Mouse (Mus musculus) myocyte (in vitro differentiated cells): Measurements from ENCODE around the gene Slc19a3. TPM values are rescaled to one million over a fixed set of nuclear protein-coding genes. Genes with fewer than 3 reads are reported as not detected.
A peak's percentile ranks its signal among the peaks of the same experiment; 100 is the strongest.

Experiments
- H3K27me3 ChIP-seq: one replicate; pipeline ENCODE4 v1.6.1; 2011; ENCODE audit not compliant: control insufficient read depth, insufficient read depth, insufficient read length
- H3K36me3 ChIP-seq: one replicate; pipeline ENCODE4 v1.6.1; 2011; ENCODE audit not compliant: control insufficient read depth, insufficient read depth
- H3K4me2 ChIP-seq: one replicate; pipeline ENCODE4 v1.6.1; 2011; ENCODE audit warnings: low read depth, control low read depth
- H3K4me3 ChIP-seq: one replicate; pipeline ENCODE4 v1.5.1; 2011; ENCODE audit warnings: mild to moderate bottlenecking, control low read depth, moderate library complexity
- H3K79me2 ChIP-seq: one replicate; pipeline ENCODE4 v1.6.1; 2011; ENCODE audit not compliant: control insufficient read depth, insufficient read depth
- H3ac ChIP-seq: one replicate; pipeline ENCODE4 v1.6.1; 2011; ENCODE audit not compliant: control insufficient read depth, insufficient read length
- CEBPB ChIP-seq: IDR thresholded peaks from 2 replicates; pipeline ENCODE4 v1.6.1; 2011; ENCODE audit warnings: mild to moderate bottlenecking, moderate library complexity; ENCODE audit not compliant: poor library complexity, insufficient read depth, severe bottlenecking
- E2F4 ChIP-seq: IDR thresholded peaks from one replicate; pipeline ENCODE4 v1.6.1; 2011; ENCODE audit warnings: mild to moderate bottlenecking, control low read depth, moderate library complexity; ENCODE audit not compliant: insufficient read depth
- MAX ChIP-seq: IDR thresholded peaks from one replicate; pipeline ENCODE4 v1.6.1; 2011; ENCODE audit warnings: low read depth, mild to moderate bottlenecking, control low read depth
- MYOD1 ChIP-seq, 3 experiments: IDR thresholded peaks; one replicate each; pipeline ENCODE4 v1.6.1; 2011; ENCODE audit warnings: control low read depth in 2 of 3, low read depth in 2 of 3, mild to moderate bottlenecking in 2 of 3, moderate library complexity in 1 of 3; ENCODE audit not compliant: insufficient read length in 2 of 3, control insufficient read depth in 1 of 3
- MYOG ChIP-seq, 3 experiments: IDR thresholded peaks; one replicate each; pipeline ENCODE4 v1.6.1; 2011; ENCODE audit warnings: control low read depth in 2 of 3, low read depth in 2 of 3, mild to moderate bottlenecking in 2 of 3; ENCODE audit not compliant: insufficient read length in 2 of 3, control insufficient read depth in 1 of 3, insufficient read depth in 1 of 3
- POLR2A ChIP-seq: IDR thresholded peaks from one replicate; pipeline ENCODE4 v1.6.1; 2011; ENCODE audit warnings: low read depth, mild to moderate bottlenecking, control low read depth, moderate library complexity; ENCODE audit not compliant: insufficient read length
- POLR2AphosphoS2 ChIP-seq: IDR thresholded peaks from one replicate; pipeline ENCODE4 v1.6.1; 2011; ENCODE audit warnings: low read depth, control low read depth; ENCODE audit not compliant: insufficient read length
- REST ChIP-seq: IDR thresholded peaks from one replicate; pipeline ENCODE4 v1.6.1; 2011; ENCODE audit warnings: mild to moderate bottlenecking, control low read depth, moderate library complexity; ENCODE audit not compliant: insufficient read depth, insufficient read length
- SRF ChIP-seq: IDR thresholded peaks from one replicate; pipeline ENCODE4 v1.6.1; 2011; ENCODE audit warnings: low read depth; ENCODE audit not compliant: control insufficient read depth, insufficient read length
- TCF12 ChIP-seq: IDR thresholded peaks from one replicate; pipeline ENCODE4 v1.6.1; 2011; ENCODE audit warnings: mild to moderate bottlenecking, control low read depth; ENCODE audit not compliant: poor library complexity, insufficient read depth, severe bottlenecking
- TCF3 ChIP-seq: IDR thresholded peaks from one replicate; pipeline ENCODE4 v1.6.1; 2011; ENCODE audit warnings: low read depth, control low read depth; ENCODE audit not compliant: insufficient read length
- USF1 ChIP-seq: IDR thresholded peaks from one replicate; pipeline ENCODE4 v1.6.1; 2011; ENCODE audit warnings: low read depth, mild to moderate bottlenecking, control low read depth, moderate library complexity
- polyA plus RNA-seq: library from polyadenylated mRNA; unstranded; fragments of >200 nt; fragmentation: generic; extraction: Trizol; gene quantifications from one replicate; pipeline ENCODE4 v1.2.1, GENCODE M21; 2012; ENCODE audit warnings: missing spikeins

Gene Slc19a3
- polyA plus RNA-seq, result 0.07 TPM

GRCm38 (mm10) chr1:83038109-83038672 lies at the start of gene Slc19a3:
Gene Slc19a3, minus strand, starts transcription at chr1:83038448.
- TF ChIP-seq TCF3 (no peak), MYOG (IDR thresholded peaks at IDR 0.05; ENCODE audit: control insufficient read depth in 1 of 3, insufficient read depth in 1 of 3, insufficient read length in 2 of 3, low read depth in 2 of 3) (no peak), SRF (no peak), TCF12 (no peak), E2F4 (no peak), USF1 (no peak), MAX (no peak)
- Histone ChIP-seq H3K4me3 (no peak within 1 kb of the TSS), H3K4me2 (peak within 1 kb of the TSS; percentile 7), H3ac (no peak within 1 kb of the TSS), H3K79me2 (no peaks in the 10 kb centered on the region), H3K27me3 (peaks cover 10% of the 10 kb centered on the region), H3K36me3 (no peaks in the 10 kb centered on the region)

GRCm38 (mm10) chr1:83084790-83085189 lies 46.5 kb upstream of the Slc19a3 start:
- TF ChIP-seq E2F4, result no peak
- TF ChIP-seq SRF, result no peak
- TF ChIP-seq TCF3, result no peak
- TF ChIP-seq POLR2A, result no peak
- TF ChIP-seq CEBPB, result no peak
- no peak for TF ChIP-seq REST
- no peak for TF ChIP-seq USF1
- TF ChIP-seq TCF12, result no peak
- no peak for TF ChIP-seq POLR2AphosphoS2
- TF ChIP-seq MAX, result no peak
- no peak for TF ChIP-seq MYOD1 (IDR thresholded peaks at IDR 0.05; ENCODE audit: control insufficient read depth in 1 of 3, insufficient read length in 2 of 3, low read depth in 2 of 3)
- no peak for TF ChIP-seq MYOG (IDR thresholded peaks at IDR 0.05; ENCODE audit: control insufficient read depth in 1 of 3, insufficient read depth in 1 of 3, insufficient read length in 2 of 3, low read depth in 2 of 3)
- Histone ChIP-seq H3ac (no peak overlapping the region), H3K79me2 (no peaks in the 10 kb centered on the region)

GRCm38 (mm10) chr1:83077016-83077415 lies 38.8 kb upstream of the Slc19a3 start:
- Histone ChIP-seq H3K4me3 (no peak overlapping the region), H3K27me3 (peaks cover 11% of the 10 kb centered on the region), H3K36me3 (no peaks in the 10 kb centered on the region), H3K79me2 (no peaks in the 10 kb centered on the region), H3ac (no peak overlapping the region), H3K4me2 (no peak overlapping the region)
- TF ChIP-seq MYOG (IDR thresholded peaks at IDR 0.05; ENCODE audit: control insufficient read depth in 1 of 3, insufficient read depth in 1 of 3, insufficient read length in 2 of 3, low read depth in 2 of 3), result no peak
- TF ChIP-seq REST, result no peak

More at GRCm38 (mm10) chr1:83084790-83085189, 46.5 kb upstream of the Slc19a3 start:
- H3K36me3 ChIP-seq, result no peaks in the 10 kb centered on the region
- H3K4me2 ChIP-seq, result no peak overlapping the region
- no peak overlapping the region for H3K4me3 ChIP-seq
- no peaks in the 10 kb centered on the region for H3K27me3 ChIP-seq

GRCm38 (mm10) chr1:83076190-83076917 lies 38.1 kb upstream of the Slc19a3 start:
- Histone ChIP-seq H3K27me3 (peaks cover 11% of the 10 kb centered on the region), H3K4me2 (peak overlapping the region; percentile 35), H3K36me3 (no peaks in the 10 kb centered on the region), H3ac (no peak overlapping the region), H3K79me2 (no peaks in the 10 kb centered on the region), H3K4me3 (no peak overlapping the region)
- TF ChIP-seq POLR2AphosphoS2 (no peak), SRF (no peak), TCF3 (no peak), MAX (no peak), E2F4 (no peak), TCF12 (no peak), MYOD1 (IDR thresholded peaks at IDR 0.05; ENCODE audit: control insufficient read depth in 1 of 3, insufficient read length in 2 of 3, low read depth in 2 of 3) (no peak), POLR2A (no peak), REST (no peak), CEBPB (no peak), USF1 (no peak), MYOG (IDR thresholded peaks at IDR 0.05; ENCODE audit: control insufficient read depth in 1 of 3, insufficient read depth in 1 of 3, insufficient read length in 2 of 3, low read depth in 2 of 3) (no peak)
